Mouse (Mus musculus) embryo, embryonic 11 days (tissue): Measurements from ENCODE around the gene Ccdc191.
A peak's percentile ranks its signal among the peaks of the same experiment; 100 is the strongest.

Experiments used
- DNase-seq: peaks from one replicate; pipeline ENCODE4 v3.0.0-alpha.2; 2015

Ccdc191 gene

GRCm38 (mm10) chr16:43889208-43890004 lies at the start of gene Ccdc191:
Ccdc191 (plus strand) TSS chr16:43889800.
- peak; percentile 100 for DNase-seq

GRCm38 (mm10) chr16:43841236-43841635 lies 48.4 kb upstream of the Ccdc191 start:
- no peak for DNase-seq

- DNase-seq = no peak
These were observed 39.8 kb upstream of the Ccdc191 start for GRCm38 (mm10) chr16:43849839-43850238.

- DNase-seq = no peak
These were observed 30.6 kb upstream of the Ccdc191 start for GRCm38 (mm10) chr16:43858941-43859476.

GRCm38 (mm10) chr16:43860624-43861023 lies 29.0 kb upstream of the Ccdc191 start:
- DNase-seq = no peak

GRCm38 (mm10) chr16:43869805-43870204 lies 19.8 kb upstream of the Ccdc191 start:
- no peak for DNase-seq

- DNase-seq = no peak
These were observed 18.2 kb upstream of the Ccdc191 start for GRCm38 (mm10) chr16:43871419-43871818.

GRCm38 (mm10) chr16:43879769-43880168 lies 9.8 kb upstream of the Ccdc191 start:
- no peak for DNase-seq

GRCm38 (mm10) chr16:43881636-43882035 lies 8.0 kb upstream of the Ccdc191 start:
- DNase-seq = peak; percentile 10

- DNase-seq = no peak
These were observed 7.3 kb upstream of the Ccdc191 start for GRCm38 (mm10) chr16:43882329-43882728.

GRCm38 (mm10) chr16:43890005-43890336 lies 371 bp downstream of the Ccdc191 start:
- DNase-seq = peak; percentile 87

GRCm38 (mm10) chr16:43890747-43891336 lies 1.2 kb downstream of the Ccdc191 start:
- no peak for DNase-seq

- DNase-seq = no peak
These were observed 4.9 kb downstream of the Ccdc191 start for GRCm38 (mm10) chr16:43894501-43894900.

- DNase-seq = no peak
These were observed 10.5 kb downstream of the Ccdc191 start for GRCm38 (mm10) chr16:43900138-43900537.

GRCm38 (mm10) chr16:43900571-43900970 lies 11.0 kb downstream of the Ccdc191 start:
- DNase-seq = no peak

- no peak for DNase-seq
These were observed 19.3 kb downstream of the Ccdc191 start for GRCm38 (mm10) chr16:43908881-43909280.

GRCm38 (mm10) chr16:43918867-43919266 lies 29.3 kb downstream of the Ccdc191 start:
- DNase-seq = no peak

- no peak for DNase-seq
These were observed 32.4 kb downstream of the Ccdc191 start for GRCm38 (mm10) chr16:43922024-43922423.

- no peak for DNase-seq
These were observed 33.0 kb downstream of the Ccdc191 start for GRCm38 (mm10) chr16:43922630-43923029.

- no peak for DNase-seq
These were observed 35.5 kb downstream of the Ccdc191 start for GRCm38 (mm10) chr16:43925001-43925558.

GRCm38 (mm10) chr16:43925846-43926245 lies 36.2 kb downstream of the Ccdc191 start:
- no peak for DNase-seq

GRCm38 (mm10) chr16:43926341-43926859 lies 36.8 kb downstream of the Ccdc191 start, which contains the start of gene Qtrt2:
Qtrt2 (minus strand) TSS chr16:43926809.
- no peak for DNase-seq

- DNase-seq = no peak
These were observed 41.0 kb downstream of the Ccdc191 start for GRCm38 (mm10) chr16:43930577-43930976.

- no peak for DNase-seq
These were observed 41.9 kb downstream of the Ccdc191 start for GRCm38 (mm10) chr16:43931502-43931901.
